ENCODE assay signal across 9 mouse cellular contexts in the genomic region with DNA sequence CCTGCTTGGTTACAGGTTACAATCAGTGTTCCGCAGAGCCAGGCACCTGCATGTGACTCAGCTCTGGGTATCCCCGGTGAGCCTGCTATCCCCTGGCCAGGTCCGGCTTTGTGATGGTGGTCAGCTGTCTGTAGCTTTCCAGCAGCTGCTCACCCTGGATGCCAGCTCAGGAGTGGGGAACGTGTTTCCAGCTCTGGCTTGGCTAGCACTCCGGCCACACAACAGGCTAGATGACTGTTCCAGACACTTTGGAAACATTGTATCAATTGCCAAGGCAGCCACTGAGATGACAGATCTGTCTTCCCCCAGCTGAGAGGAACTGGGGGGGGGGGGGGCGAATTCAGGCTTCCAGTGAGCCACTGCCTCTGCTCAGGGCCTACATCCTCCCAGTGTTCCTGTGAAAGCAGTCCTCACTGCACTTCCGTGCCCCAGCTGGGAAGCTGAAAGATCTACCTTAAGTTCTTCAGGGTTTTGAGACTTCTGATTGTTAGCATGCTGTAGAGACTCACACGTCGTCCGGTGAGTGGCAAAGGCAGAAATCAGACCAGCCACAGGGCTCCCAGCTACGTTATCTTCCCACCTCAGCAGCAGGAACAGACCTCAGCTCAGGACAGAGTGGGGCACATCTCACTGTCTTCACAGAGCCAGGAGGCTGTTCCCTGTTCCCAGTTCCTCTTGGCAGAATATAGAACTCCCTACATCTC.
DNase-seq lines count a peak whose midpoint lies in the region; ATAC-seq lines count a peak whose summit lies in the region.
"Had no signal": no experiment of that assay in that cellular context is flagged by ENCODE, and none has a peak within 500 bp of the region (broad histone marks: within the 10 kb centered on the region; RNA-seq: fewer than 3 reads in every experiment).

No protein-coding gene starts in this region.

- ATAC-seq in limb, embryonic 13.5 days (ENCODE audit: low FRiP score, low read depth), result no peak

- no peaks in the 10 kb centered on the region for H3K9me3 ChIP-seq in limb, embryonic 13.5 days
- H3K9me3 ChIP-seq in limb, embryonic 10.5 days (replicated peaks), result no peaks in the 10 kb centered on the region
- H3K9me3 ChIP-seq: embryonic facial prominence, embryonic 12.5 days had no signal

- no peak for DNase-seq in limb, embryonic 10.5 days (ENCODE audit: low spot score)
- peak; percentile 95 for DNase-seq in fibroblast of lung, adult 2 months (ENCODE audit: low read depth)
- peak; percentile 61 for DNase-seq in heart, postnatal 25 days (ENCODE audit: low spot score)
- peak; percentile 40 to 74 for DNase-seq in lung, postnatal 4 days
- no peak for DNase-seq in B cell, adult 2 months
- DNase-seq in right cerebral cortex, adult 2 months (ENCODE audit: low spot score in 2 of 2), result no peak
- DNase-seq in right cerebral cortex, postnatal 36 days (ENCODE audit: low spot score in 2 of 2), result no peak

- H3K4me1 ChIP-seq in limb, embryonic 13.5 days, result peaks cover 40% of the 10 kb centered on the region
- peaks cover 20% of the 10 kb centered on the region; the same call in 1 of the 2 replicates for H3K4me1 ChIP-seq in limb, embryonic 10.5 days

- no peaks in the 10 kb centered on the region for H3K27me3 ChIP-seq in limb, embryonic 13.5 days
- no peaks in the 10 kb centered on the region for H3K27me3 ChIP-seq in limb, embryonic 10.5 days (ENCODE audit: low read depth, poor library complexity, severe bottlenecking)
- H3K27me3 ChIP-seq: embryonic facial prominence, embryonic 12.5 days had no signal

- WGBS in limb, embryonic 13.5 days, result 77% methylated on average over 11 of the region's 11 CpGs
- WGBS in limb, embryonic 10.5 days, result 80% methylated on average over 11 of the region's 11 CpGs

- peaks cover 19% of the 10 kb centered on the region for H3K36me3 ChIP-seq in limb, embryonic 13.5 days
- H3K36me3 ChIP-seq in limb, embryonic 10.5 days, result peaks cover 13% of the 10 kb centered on the region

- H3K27ac ChIP-seq in limb, embryonic 13.5 days, result no peak overlapping the region
- no peak overlapping the region for H3K27ac ChIP-seq in limb, embryonic 10.5 days
- H3K27ac ChIP-seq: embryonic facial prominence, embryonic 12.5 days had no signal

- intact Hi-C loops in heart, postnatal 25 days (cut with DNase I), result no loop called here

- 0 out of 2 replicates have a peak overlapping the region, but pooled peaks have one; percentile 35 for H3K9ac ChIP-seq in limb, embryonic 13.5 days
- H3K9ac ChIP-seq: embryonic facial prominence, embryonic 12.5 days had no signal

- H3K4me2 ChIP-seq in limb, embryonic 13.5 days (replicated peaks), result no peak overlapping the region
- H3K4me2 ChIP-seq: embryonic facial prominence, embryonic 12.5 days had no signal

- no peak overlapping the region for H3K4me3 ChIP-seq in limb, embryonic 13.5 days
- no peak overlapping the region for H3K4me3 ChIP-seq in limb, embryonic 10.5 days
- H3K4me3 ChIP-seq: embryonic facial prominence, embryonic 12.5 days had no signal

Comparison
In these comparisons a context has a peak if more than half of its experiments do, and no peak if none do; other contexts are left out.
1. DNase-seq: peak in fibroblast of lung, adult 2 months (single experiment), heart, postnatal 25 days (single experiment) and lung, postnatal 4 days (2 of 2); none in limb, embryonic 10.5 days (single experiment), B cell, adult 2 months (0 of 2), right cerebral cortex, adult 2 months (0 of 2) and right cerebral cortex, postnatal 36 days (0 of 2).